Mouse (Mus musculus) small intestine, adult 2 months (tissue): ENCODE results near the gene Trim10. TPM values are rescaled to one million over a fixed set of nuclear protein-coding genes. Genes with fewer than 3 reads are reported as not detected.
A peak's percentile ranks its signal among the peaks of the same experiment; 100 is the strongest.
"Not testable (repeated sequence)": the region's sequence is repeated elsewhere in the genome, so short reads cannot be mapped to it uniquely, and the experiment has no call there.

Experiments
- H3K27ac ChIP-seq: fragments of 200-500 bp; 2 replicates; pipeline ENCODE4 v1.5.1; 2012; ENCODE audit warnings: low read depth, low read length, control low read depth, inconsistent platforms; ENCODE audit not compliant: insufficient read depth
- H3K27me3 ChIP-seq: fragments of 200-500 bp; 2 replicates; pipeline ENCODE4 v1.6.1; 2012; ENCODE audit warnings: mild to moderate bottlenecking, moderate library complexity, low read length, inconsistent platforms; ENCODE audit not compliant: control insufficient read depth, insufficient read depth
- H3K36me3 ChIP-seq: fragments of 200-500 bp; 2 replicates; pipeline ENCODE4 v1.6.1; 2012; ENCODE audit warnings: mild to moderate bottlenecking, low read length, control low read depth, inconsistent platforms; ENCODE audit not compliant: control insufficient read depth, insufficient read depth
- H3K4me1 ChIP-seq: fragments of 200-500 bp; 2 replicates; pipeline ENCODE4 v1.6.1; 2012; ENCODE audit warnings: low read length, inconsistent platforms, mixed read lengths; ENCODE audit not compliant: control insufficient read depth, insufficient read depth, insufficient read length
- H3K4me3 ChIP-seq: fragments of 200-500 bp; 2 replicates; pipeline ENCODE4 v1.5.1; 2012; ENCODE audit warnings: low read depth, mild to moderate bottlenecking, control low read depth, inconsistent platforms, low read length, moderate library complexity
- CTCF ChIP-seq: fragments of 200-500 bp; IDR thresholded peaks from 2 replicates; pipeline ENCODE4 v1.5.1; 2012; ENCODE audit warnings: low read depth, mild to moderate bottlenecking, control low read depth, inconsistent platforms, low read length, moderate library complexity, mixed read lengths; ENCODE audit not compliant: insufficient replicate concordance, insufficient read length; ENCODE audit errors: extremely low read depth
- POLR2A ChIP-seq: fragments of 200-500 bp; IDR thresholded peaks from 2 replicates; pipeline ENCODE4 v1.6.1; 2012; ENCODE audit warnings: low read depth, mild to moderate bottlenecking, control low read depth, inconsistent platforms, low read length, moderate library complexity
- WGBS: fragments of 180-500 bp; shearing (Covaris S2); methylation state at CpG from one replicate; pipeline ENCODE4 v1.1.7; 2018; 5-methylcytosine and 5-hydroxymethylcytosine counted together
- polyA plus RNA-seq: library from polyadenylated mRNA; depleted of rRNA; stranded (reverse); fragments of >200 nt; gene quantifications from 2 replicates; pipeline ENCODE4 v1.2.3, GENCODE M21; 2012; rRNA removed

Gene Trim10
- polyA plus RNA-seq: 0.09 TPM in 1 of 2 replicates, not detected in the other

- no peaks in the 10 kb centered on the region; the same call in 1 of the 2 replicates for H3K36me3 ChIP-seq
- no peak for TF ChIP-seq CTCF
- no peak for TF ChIP-seq POLR2A
- peaks cover 9% of the 10 kb centered on the region; the same call in 1 of the 2 replicates for H3K4me1 ChIP-seq
- no peak within 1 kb of the TSS for H3K27ac ChIP-seq
- no peak within 1 kb of the TSS for H3K4me3 ChIP-seq
- 79% methylated on average over 4 of the region's 4 CpGs for WGBS
- H3K27me3 ChIP-seq: no peaks in the 10 kb centered on the region
These were observed at the start of gene Trim10 for GRCm38 (mm10) chr17:36869284-36869954. Trim10 (plus strand) TSS chr17:36869574.

- Histone ChIP-seq H3K27ac (no peak overlapping the region), H3K27me3 (no peaks in the 10 kb centered on the region), H3K36me3 (no peaks in the 10 kb centered on the region), H3K4me1 (no peaks in the 10 kb centered on the region), H3K4me3 (no peak overlapping the region)
- TF ChIP-seq CTCF (peak; percentile 69; the same call in 1 of the 2 replicates), POLR2A (no peak)
These were observed 45.4 kb upstream of the Trim10 start for GRCm38 (mm10) chr17:36824005-36824404.

GRCm38 (mm10) chr17:36825525-36825924, 43.8 kb upstream of the Trim10 start:
- WGBS: 9% methylated on average over 4 of the region's 4 CpGs
- Histone ChIP-seq H3K4me1 (no peaks in the 10 kb centered on the region), H3K27ac (no peak overlapping the region), H3K36me3 (no peaks in the 10 kb centered on the region), H3K4me3 (no peak overlapping the region), H3K27me3 (no peaks in the 10 kb centered on the region)
- TF ChIP-seq CTCF (no peak), POLR2A (no peak)

- peak; percentile 62; the same call in 1 of the 2 replicates for TF ChIP-seq CTCF
- H3K4me1 ChIP-seq, H3K27ac ChIP-seq, H3K36me3 ChIP-seq, H3K27me3 ChIP-seq, H3K4me3 ChIP-seq: not testable (repeated sequence)
- WGBS: under 1% methylated on average over 5 of the region's 5 CpGs
These were observed 43.4 kb upstream of the Trim10 start for GRCm38 (mm10) chr17:36826002-36826401.

- 60% methylated on average over 2 of the region's 2 CpGs for WGBS
These were observed 40.9 kb upstream of the Trim10 start for GRCm38 (mm10) chr17:36828488-36828887.

GRCm38 (mm10) chr17:36830470-36830869, 38.9 kb upstream of the Trim10 start:
- no peaks in the 10 kb centered on the region for H3K36me3 ChIP-seq
- 59% methylated on average over 3 of the region's 3 CpGs for WGBS
- no peaks in the 10 kb centered on the region for H3K4me1 ChIP-seq
- H3K27me3 ChIP-seq: no peaks in the 10 kb centered on the region
- no peak overlapping the region for H3K4me3 ChIP-seq
- TF ChIP-seq POLR2A (no peak), CTCF (no peak)
- no peak overlapping the region for H3K27ac ChIP-seq

More at GRCm38 (mm10) chr17:36828488-36828887, 40.9 kb upstream of the Trim10 start:
- no peak for TF ChIP-seq CTCF
- TF ChIP-seq POLR2A: no peak
- H3K4me1 ChIP-seq: no peaks in the 10 kb centered on the region
- no peak overlapping the region for H3K4me3 ChIP-seq
- H3K27me3 ChIP-seq: no peaks in the 10 kb centered on the region
- no peaks in the 10 kb centered on the region for H3K36me3 ChIP-seq
- H3K27ac ChIP-seq: no peak overlapping the region

GRCm38 (mm10) chr17:36832694-36833093, 36.7 kb upstream of the Trim10 start:
- H3K27me3 ChIP-seq: no peaks in the 10 kb centered on the region
- H3K4me1 ChIP-seq: peaks cover 3% of the 10 kb centered on the region; the same call in 1 of the 2 replicates
- H3K27ac ChIP-seq: no peak overlapping the region
- no peak overlapping the region for H3K4me3 ChIP-seq
- no peaks in the 10 kb centered on the region for H3K36me3 ChIP-seq
- TF ChIP-seq POLR2A (no peak), CTCF (no peak)
- WGBS: 62% methylated on average over 4 of the region's 4 CpGs
